Mouse (Mus musculus) bone marrow macrophage, adult 2 months (primary cell): ENCODE data around the gene Ror1.

ENCODE experiments used
- CTCF ChIP-seq: IDR thresholded peaks from 2 replicates; pipeline ENCODE4 v1.5.1; 2012; ENCODE audit warnings: low read depth, mild to moderate bottlenecking, low read length, moderate library complexity
- POLR2A ChIP-seq: IDR thresholded peaks from 2 replicates; pipeline ENCODE4 v1.6.1; 2012; ENCODE audit warnings: mild to moderate bottlenecking, low read depth, low read length, borderline replicate concordance

GRCm38 (mm10) chr4:100258462-100258861 is 162.9 kb downstream of the Ror1 start:
- no peak for TF ChIP-seq CTCF
- no peak for TF ChIP-seq POLR2A
